Mouse (Mus musculus): ENCODE results near the gene Ppp2r5a. TPM values are rescaled to one million over a fixed set of nuclear protein-coding genes. Genes with fewer than 3 reads are reported as not detected.

The Ppp2r5a gene
- polyA plus RNA-seq, 1 experiment = 127 TPM

GRCm38 (mm10) chr1:191340530-191340929 lies 62.5 kb downstream of the Ppp2r5a start:
- no peak overlapping the region for H3K27ac ChIP-seq (ENCODE audit: insufficient read depth, low read length)
- H3K9me3 ChIP-seq (replicated peaks; ENCODE audit: control insufficient read depth, insufficient read depth, low read length, poor library complexity, severe bottlenecking) = no peaks in the 10 kb centered on the region
- no peaks in the 10 kb centered on the region for H3K27me3 ChIP-seq (ENCODE audit: control insufficient read depth, insufficient read depth, low read length, poor library complexity, severe bottlenecking)
- no peak overlapping the region for H3K4me3 ChIP-seq (ENCODE audit: low read depth, low read length)
- H3K36me3 ChIP-seq (ENCODE audit: control insufficient read depth, insufficient read depth, low read length, poor library complexity, severe bottlenecking) = no peaks in the 10 kb centered on the region
- TF ChIP-seq CTCF (IDR thresholded peaks at IDR 0.05; ENCODE audit: low read depth, low read length) (no peak), POLR2A (IDR thresholded peaks at IDR 0.05; ENCODE audit: insufficient read depth, low read length) (no peak), EP300 (IDR thresholded peaks at IDR 0.05; ENCODE audit: insufficient read depth, low read depth, low read length) (no peak)
- no peaks in the 10 kb centered on the region for H3K4me1 ChIP-seq (ENCODE audit: control insufficient read depth, insufficient read depth, low read length)
- H3K9ac ChIP-seq (ENCODE audit: low read depth, poor library complexity, severe bottlenecking) = no peak overlapping the region

GRCm38 (mm10) chr1:191339876-191340275 lies 63.2 kb downstream of the Ppp2r5a start:
- Histone ChIP-seq H3K4me3 (ENCODE audit: low read depth, low read length) (no peak overlapping the region), H3K27ac (ENCODE audit: insufficient read depth, low read length) (no peak overlapping the region), H3K27me3 (ENCODE audit: control insufficient read depth, insufficient read depth, low read length, poor library complexity, severe bottlenecking) (no peaks in the 10 kb centered on the region), H3K9me3 (replicated peaks; ENCODE audit: control insufficient read depth, insufficient read depth, low read length, poor library complexity, severe bottlenecking) (no peaks in the 10 kb centered on the region), H3K9ac (ENCODE audit: low read depth, poor library complexity, severe bottlenecking) (no peak overlapping the region), H3K4me1 (ENCODE audit: control insufficient read depth, insufficient read depth, low read length) (no peaks in the 10 kb centered on the region), H3K36me3 (ENCODE audit: control insufficient read depth, insufficient read depth, low read length, poor library complexity, severe bottlenecking) (no peaks in the 10 kb centered on the region)
- TF ChIP-seq POLR2A (IDR thresholded peaks at IDR 0.05; ENCODE audit: insufficient read depth, low read length) (no peak), CTCF (IDR thresholded peaks at IDR 0.05; ENCODE audit: low read depth, low read length) (no peak)

- Histone ChIP-seq H3K27ac (ENCODE audit: insufficient read depth, low read length) (no peak overlapping the region), H3K27me3 (ENCODE audit: control insufficient read depth, insufficient read depth, low read length, poor library complexity, severe bottlenecking) (no peaks in the 10 kb centered on the region), H3K36me3 (ENCODE audit: control insufficient read depth, insufficient read depth, low read length, poor library complexity, severe bottlenecking) (no peaks in the 10 kb centered on the region), H3K9ac (ENCODE audit: low read depth, poor library complexity, severe bottlenecking) (no peak overlapping the region), H3K4me3 (ENCODE audit: low read depth, low read length) (no peak overlapping the region), H3K9me3 (replicated peaks; ENCODE audit: control insufficient read depth, insufficient read depth, low read length, poor library complexity, severe bottlenecking) (no peaks in the 10 kb centered on the region), H3K4me1 (ENCODE audit: control insufficient read depth, insufficient read depth, low read length) (no peaks in the 10 kb centered on the region)
- TF ChIP-seq EP300 (IDR thresholded peaks at IDR 0.05; ENCODE audit: insufficient read depth, low read depth, low read length) (no peak), CTCF (IDR thresholded peaks at IDR 0.05; ENCODE audit: low read depth, low read length) (no peak), POLR2A (IDR thresholded peaks at IDR 0.05; ENCODE audit: insufficient read depth, low read length) (no peak)
These were observed 68.6 kb downstream of the Ppp2r5a start for GRCm38 (mm10) chr1:191334500-191334899.

- no peak for TF ChIP-seq POLR2A (IDR thresholded peaks at IDR 0.05; ENCODE audit: insufficient read depth, low read length)
- TF ChIP-seq EP300 (IDR thresholded peaks at IDR 0.05; ENCODE audit: insufficient read depth, low read depth, low read length) = no peak
- no peaks in the 10 kb centered on the region for H3K9me3 ChIP-seq (replicated peaks; ENCODE audit: control insufficient read depth, insufficient read depth, low read length, poor library complexity, severe bottlenecking)
- no peak overlapping the region for H3K4me3 ChIP-seq (ENCODE audit: low read depth, low read length)
- H3K36me3 ChIP-seq (ENCODE audit: control insufficient read depth, insufficient read depth, low read length, poor library complexity, severe bottlenecking) = no peaks in the 10 kb centered on the region
- no peaks in the 10 kb centered on the region for H3K27me3 ChIP-seq (ENCODE audit: control insufficient read depth, insufficient read depth, low read length, poor library complexity, severe bottlenecking)
- H3K9ac ChIP-seq (ENCODE audit: low read depth, poor library complexity, severe bottlenecking) = no peak overlapping the region
- H3K4me1 ChIP-seq (ENCODE audit: control insufficient read depth, insufficient read depth, low read length) = no peaks in the 10 kb centered on the region
- no peak overlapping the region for H3K27ac ChIP-seq (ENCODE audit: insufficient read depth, low read length)
These were observed 72.7 kb downstream of the Ppp2r5a start for GRCm38 (mm10) chr1:191330356-191330755.

GRCm38 (mm10) chr1:191328019-191328441 lies 75.0 kb downstream of the Ppp2r5a start:
- no peaks in the 10 kb centered on the region for H3K36me3 ChIP-seq (ENCODE audit: control insufficient read depth, insufficient read depth, low read length, poor library complexity, severe bottlenecking)
- H3K27ac ChIP-seq (ENCODE audit: insufficient read depth, low read length) = no peak overlapping the region
- no peak overlapping the region for H3K4me3 ChIP-seq (ENCODE audit: low read depth, low read length)
- H3K9me3 ChIP-seq (replicated peaks; ENCODE audit: control insufficient read depth, insufficient read depth, low read length, poor library complexity, severe bottlenecking) = no peaks in the 10 kb centered on the region
- TF ChIP-seq CTCF (IDR thresholded peaks at IDR 0.05; ENCODE audit: low read depth, low read length) = no peak
- no peak for TF ChIP-seq EP300 (IDR thresholded peaks at IDR 0.05; ENCODE audit: insufficient read depth, low read depth, low read length)
- TF ChIP-seq POLR2A (IDR thresholded peaks at IDR 0.05; ENCODE audit: insufficient read depth, low read length) = no peak
- H3K9ac ChIP-seq (ENCODE audit: low read depth, poor library complexity, severe bottlenecking) = no peak overlapping the region
- no peaks in the 10 kb centered on the region for H3K27me3 ChIP-seq (ENCODE audit: control insufficient read depth, insufficient read depth, low read length, poor library complexity, severe bottlenecking)
- H3K4me1 ChIP-seq (ENCODE audit: control insufficient read depth, insufficient read depth, low read length) = no peaks in the 10 kb centered on the region

- Histone ChIP-seq H3K4me3 (ENCODE audit: low read depth, low read length) (no peak overlapping the region), H3K9ac (ENCODE audit: low read depth, poor library complexity, severe bottlenecking) (no peak overlapping the region), H3K9me3 (replicated peaks; ENCODE audit: control insufficient read depth, insufficient read depth, low read length, poor library complexity, severe bottlenecking) (no peaks in the 10 kb centered on the region), H3K27me3 (ENCODE audit: control insufficient read depth, insufficient read depth, low read length, poor library complexity, severe bottlenecking) (no peaks in the 10 kb centered on the region), H3K27ac (ENCODE audit: insufficient read depth, low read length) (no peak overlapping the region), H3K36me3 (ENCODE audit: control insufficient read depth, insufficient read depth, low read length, poor library complexity, severe bottlenecking) (no peaks in the 10 kb centered on the region), H3K4me1 (ENCODE audit: control insufficient read depth, insufficient read depth, low read length) (no peaks in the 10 kb centered on the region)
- no peak for TF ChIP-seq POLR2A (IDR thresholded peaks at IDR 0.05; ENCODE audit: insufficient read depth, low read length)
- no peak for TF ChIP-seq CTCF (IDR thresholded peaks at IDR 0.05; ENCODE audit: low read depth, low read length)
- TF ChIP-seq EP300 (IDR thresholded peaks at IDR 0.05; ENCODE audit: insufficient read depth, low read depth, low read length) = no peak
These were observed 75.8 kb downstream of the Ppp2r5a start for GRCm38 (mm10) chr1:191327258-191327657.
